Mouse (Mus musculus): ENCODE measurements around the gene Cntn1.

Cntn1 gene

DNA sequence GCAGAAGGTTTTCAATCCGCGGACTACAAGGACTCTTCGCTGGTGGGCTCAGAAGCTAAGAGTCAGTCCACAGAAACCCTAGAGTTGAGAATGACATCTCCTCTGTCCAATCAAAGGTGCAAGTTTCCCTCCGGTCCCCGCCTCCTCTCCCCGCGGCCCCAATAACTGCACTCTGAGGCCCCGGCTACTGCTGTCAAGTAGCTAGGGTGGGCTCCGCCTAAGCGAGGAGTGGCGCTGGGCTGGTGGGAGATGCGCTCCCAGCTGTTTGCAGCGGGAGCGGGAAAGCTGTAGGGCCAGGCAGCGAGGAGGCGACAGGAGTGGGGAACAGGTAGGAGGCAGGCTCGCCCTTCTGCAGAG is at the start of gene Cntn1:
Gene Cntn1 (plus strand): TSS at position 170 of the 357 bp plus-strand sequence.
- no peak for DNase-seq (ENCODE audit: low spot score)

DNA sequence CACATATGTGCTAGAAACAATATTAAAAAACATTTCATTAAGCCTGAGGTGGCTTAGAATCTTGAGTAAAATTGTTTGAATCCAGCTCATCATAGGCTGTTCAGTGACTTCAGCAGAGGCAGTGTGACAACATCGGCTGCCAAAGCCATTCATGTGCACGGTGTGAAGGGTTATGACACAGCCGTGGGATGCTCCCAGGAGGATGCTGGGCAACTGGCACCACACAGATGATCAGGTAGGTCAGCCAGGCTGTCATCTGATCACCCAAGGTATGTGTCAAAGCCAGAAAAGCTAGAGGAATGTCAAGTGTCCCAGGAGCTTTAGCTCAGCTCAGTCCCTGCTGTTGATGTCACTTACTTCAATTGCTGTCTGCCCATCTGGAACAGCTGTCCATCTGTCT is 49.5 kb upstream of the Cntn1 start:
- DNase-seq (ENCODE audit: low spot score): no peak

GRCm38 (mm10) chr15:92012165-92013083 is 38.5 kb upstream of the Cntn1 start:
- no peak for DNase-seq (ENCODE audit: low spot score)

DNA sequence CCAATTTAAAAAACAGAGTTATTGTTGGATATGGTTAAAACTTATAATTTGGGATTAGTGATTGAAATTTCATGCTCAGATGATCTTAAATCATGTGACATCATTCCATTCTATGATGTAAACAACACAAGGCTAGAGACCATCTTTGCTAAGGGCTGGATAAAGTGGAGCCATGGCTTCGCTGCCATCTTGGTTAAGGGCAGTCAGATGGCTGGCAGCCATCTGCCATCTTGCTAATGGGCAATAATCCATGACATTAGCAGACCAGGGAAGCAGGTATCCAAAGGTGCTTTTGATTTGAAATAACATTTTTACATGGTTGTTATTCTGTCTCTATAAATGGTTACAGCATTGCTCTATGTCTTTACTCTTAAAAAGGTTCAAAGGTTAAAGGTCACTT is 16.9 kb upstream of the Cntn1 start:
- no peak for DNase-seq (ENCODE audit: low spot score)

DNA sequence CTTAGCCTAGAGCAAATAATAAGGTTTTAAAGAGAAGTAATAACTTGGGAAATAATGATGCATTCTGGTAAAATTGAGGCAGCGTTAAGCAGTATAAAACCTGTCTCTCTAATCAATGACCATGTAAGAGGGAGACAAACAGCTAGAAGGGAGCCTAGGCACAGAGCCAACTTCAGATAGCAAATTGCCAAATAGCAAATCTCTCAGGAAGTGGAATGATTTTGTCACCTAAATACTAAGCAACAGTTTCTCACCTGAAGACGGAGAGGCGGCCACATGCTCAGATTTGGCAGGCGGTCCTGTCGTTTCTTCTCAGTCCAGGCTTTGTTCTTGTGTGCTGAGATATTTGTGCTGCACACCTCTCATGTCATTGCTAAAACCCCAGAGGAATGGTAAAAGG is 8.4 kb upstream of the Cntn1 start:
- no peak for DNase-seq (ENCODE audit: low spot score)

GRCm38 (mm10) chr15:92046042-92046441 is 4.9 kb upstream of the Cntn1 start:
- DNase-seq (ENCODE audit: low spot score): no peak

GRCm38 (mm10) chr15:92048031-92048430 is 2.9 kb upstream of the Cntn1 start:
- no peak for DNase-seq (ENCODE audit: low spot score)

GRCm38 (mm10) chr15:92048531-92048930 is 2.4 kb upstream of the Cntn1 start:
- no peak for DNase-seq (ENCODE audit: low spot score)

DNA sequence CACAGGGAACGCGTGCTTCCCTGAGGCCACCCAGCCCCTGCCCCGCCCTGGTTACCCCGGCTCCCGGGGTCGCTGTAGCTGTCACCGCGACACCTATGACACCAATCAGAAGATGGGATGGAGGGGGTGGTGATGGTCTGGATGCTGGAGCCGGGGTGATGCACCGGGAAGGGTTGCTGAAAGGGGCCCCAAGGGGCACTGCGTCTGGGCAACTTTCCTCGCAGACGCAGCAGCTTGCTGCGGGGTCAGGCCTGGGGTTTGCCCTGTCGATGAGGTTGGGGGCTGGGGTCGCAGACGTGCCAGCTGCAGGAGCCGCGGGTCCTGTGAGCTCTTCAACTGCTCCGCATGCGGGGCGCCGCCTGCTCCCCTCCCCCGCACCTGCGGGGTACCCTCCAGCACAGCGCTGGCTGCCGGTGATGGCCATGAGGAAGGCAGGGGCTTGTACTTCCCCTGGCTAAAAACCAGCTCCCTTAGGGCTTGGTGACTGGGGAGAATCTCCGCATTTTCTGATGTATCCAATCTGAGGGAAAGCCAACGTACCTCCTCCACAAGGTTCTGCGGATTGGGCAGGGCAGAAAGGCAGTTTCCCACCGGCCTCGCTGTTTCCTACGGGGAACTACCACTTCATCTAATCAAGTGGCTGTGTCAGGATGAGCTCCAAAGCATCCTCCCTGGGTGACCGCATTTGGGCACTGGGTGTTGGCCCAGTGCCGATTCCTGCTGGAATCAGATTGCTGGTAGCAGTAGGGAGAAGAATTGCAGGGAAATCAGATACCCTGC is 578 bp downstream of the Cntn1 start:
- no peak for DNase-seq (ENCODE audit: low spot score)

- no peak for DNase-seq (ENCODE audit: low spot score)
Measured at GRCm38 (mm10) chr15:92052133-92052463, 1.1 kb downstream of the Cntn1 start.

DNA sequence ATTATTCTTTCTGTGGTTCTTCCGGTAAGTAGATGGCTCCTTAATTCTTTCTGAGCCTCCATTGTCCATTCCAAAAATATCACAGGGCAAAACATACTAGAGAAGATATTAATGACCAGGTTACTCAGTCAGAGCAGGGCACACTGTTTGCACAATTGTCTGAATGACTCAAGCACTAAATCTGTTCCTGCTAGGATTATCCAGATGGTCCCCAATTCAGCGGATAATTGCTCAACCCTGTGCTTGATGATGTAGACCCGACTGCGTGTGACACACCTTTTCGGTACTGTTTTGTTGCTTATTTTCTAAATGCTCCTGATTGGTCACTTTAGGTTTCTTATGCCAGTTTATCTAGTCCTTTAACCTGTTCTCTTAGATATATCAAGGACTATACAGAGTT is 6.6 kb downstream of the Cntn1 start:
- no peak for DNase-seq (ENCODE audit: low spot score)

DNA sequence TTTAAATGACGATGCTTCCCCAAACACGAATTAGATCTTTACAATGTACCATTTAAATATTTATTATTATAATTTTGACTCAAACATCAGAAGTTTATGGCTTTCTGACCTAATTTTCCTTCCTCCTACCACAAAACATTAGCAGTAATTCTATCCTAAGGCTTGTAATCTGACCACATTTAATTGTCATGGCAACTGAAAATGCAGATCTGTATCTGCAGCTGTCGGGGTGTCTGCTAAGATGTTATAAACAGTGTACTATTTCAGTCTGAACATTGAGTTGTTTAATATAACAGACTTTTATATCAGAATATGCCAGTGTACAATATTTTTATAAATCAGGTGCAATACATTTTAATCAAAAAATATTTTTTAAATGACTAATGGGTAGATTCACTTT is 10.0 kb downstream of the Cntn1 start:
- no peak for DNase-seq (ENCODE audit: low spot score)

DNA sequence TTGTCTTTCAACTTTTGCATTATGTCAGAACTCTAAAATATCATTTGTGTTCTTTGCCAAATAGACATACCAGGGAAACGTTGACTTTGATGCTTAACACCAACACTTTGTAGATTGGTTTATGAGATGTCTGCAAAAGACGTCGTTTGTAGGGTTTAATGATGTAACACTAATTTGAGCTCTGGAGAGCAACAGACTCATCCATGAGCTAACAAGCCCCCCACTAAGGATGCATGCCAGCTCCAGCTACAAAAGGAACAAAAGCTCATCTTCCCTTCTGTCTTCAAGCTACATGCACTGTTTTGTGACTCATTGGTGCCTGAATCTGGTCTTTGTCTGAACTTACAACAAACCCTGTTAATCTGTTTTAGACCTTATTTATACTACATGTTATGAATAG is 28.5 kb downstream of the Cntn1 start:
- no peak for DNase-seq (ENCODE audit: low spot score)

DNA sequence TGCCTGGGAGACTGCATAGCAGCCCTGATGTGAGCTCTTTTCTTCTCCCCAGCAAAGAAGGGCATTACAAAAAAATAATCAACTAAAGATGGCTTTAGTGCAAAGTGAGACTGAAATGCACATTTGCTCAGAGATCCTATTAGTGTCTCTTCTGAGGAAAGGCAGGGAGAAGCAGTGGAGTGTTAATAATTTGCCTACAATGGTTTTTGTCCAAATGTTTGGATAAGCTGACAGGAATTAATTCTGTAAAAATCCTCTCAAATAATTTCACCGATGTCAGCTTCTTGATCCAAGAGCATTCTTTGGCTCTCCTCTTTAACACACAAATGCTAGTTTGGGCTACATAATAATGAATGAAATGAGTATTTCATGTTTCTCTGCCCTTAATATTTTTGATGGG is 34.9 kb downstream of the Cntn1 start:
- no peak for DNase-seq (ENCODE audit: low spot score)

- no peak for DNase-seq (ENCODE audit: low spot score)
Measured at GRCm38 (mm10) chr15:92087691-92088286, 36.8 kb downstream of the Cntn1 start.

DNA sequence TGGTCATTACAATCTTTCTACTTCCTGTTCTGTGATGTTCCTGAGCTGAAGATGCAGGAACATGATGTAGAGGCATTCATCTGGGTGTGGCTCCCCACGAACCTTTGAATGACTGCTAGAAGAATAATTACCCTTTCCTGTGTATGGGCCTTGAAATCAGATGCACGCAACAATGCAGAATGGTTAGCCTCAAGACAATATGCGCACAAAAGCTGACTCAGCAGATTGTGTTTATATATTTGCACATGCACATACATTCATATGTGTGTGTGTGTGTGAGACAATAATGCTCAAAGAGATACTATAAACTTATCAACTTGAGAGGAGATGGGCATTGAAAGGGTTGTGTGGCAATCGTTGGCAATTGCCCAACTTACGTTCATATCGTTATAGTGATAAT is 39.8 kb downstream of the Cntn1 start:
- no peak for DNase-seq (ENCODE audit: low spot score)

GRCm38 (mm10) chr15:92092041-92092440 is 41.1 kb downstream of the Cntn1 start:
- no peak for DNase-seq (ENCODE audit: low spot score)

DNA sequence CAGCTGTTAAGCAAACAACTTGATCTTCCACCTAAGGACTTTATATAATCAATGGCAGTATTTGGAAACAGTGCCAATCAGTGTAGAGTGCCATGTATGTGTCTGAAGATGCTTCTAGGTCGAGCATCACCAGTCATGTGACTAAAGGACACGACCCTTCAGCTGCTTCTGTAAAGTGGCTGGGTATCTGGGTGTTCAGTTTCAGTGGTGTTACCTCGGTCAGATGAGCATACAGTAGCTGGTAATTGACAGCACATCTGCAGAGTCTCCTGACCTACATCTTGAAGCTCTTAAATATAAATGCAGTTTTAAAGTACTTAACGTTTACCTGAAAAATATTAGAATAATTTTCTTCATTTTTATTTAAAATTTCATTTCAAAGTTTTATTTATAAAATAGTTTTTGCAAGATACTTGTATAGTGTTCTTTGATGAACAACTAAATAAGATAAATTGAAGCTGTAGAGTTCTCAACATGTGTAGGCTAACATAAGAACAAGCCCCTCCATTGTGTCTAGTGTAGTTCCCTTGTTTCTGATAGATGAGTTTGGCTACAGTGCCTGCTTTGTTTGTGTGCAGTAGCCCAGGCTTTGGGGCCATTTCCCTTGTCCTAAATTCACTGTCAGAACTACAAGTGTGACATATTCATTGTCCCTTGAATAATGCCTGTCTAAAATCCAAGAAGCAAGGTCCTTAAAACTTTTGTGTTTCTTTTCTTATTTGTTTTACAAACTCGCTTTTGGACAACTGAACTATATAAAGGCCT is 48.6 kb downstream of the Cntn1 start:
- DNase-seq (ENCODE audit: low spot score): no peak

DNA sequence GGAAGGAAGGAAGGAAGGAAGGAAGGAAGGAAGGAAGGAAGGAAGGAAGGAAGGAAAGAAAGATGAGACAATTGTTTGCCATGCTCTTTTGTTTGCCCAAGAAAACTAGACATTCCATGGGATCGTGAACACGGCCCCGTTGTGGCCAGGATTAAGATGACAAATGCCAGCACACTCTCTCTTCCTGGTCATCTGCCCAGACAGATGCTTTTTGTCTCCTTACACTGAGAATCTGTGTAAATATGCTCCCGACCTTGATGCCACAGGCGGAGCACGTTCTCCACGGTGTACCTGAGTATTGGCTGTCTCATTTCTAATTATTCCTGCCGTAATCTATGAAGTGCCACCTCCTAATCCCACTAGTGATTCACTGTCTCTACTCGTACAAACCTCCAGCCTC is 51.0 kb downstream of the Cntn1 start:
- no peak for DNase-seq (ENCODE audit: low spot score)

- DNase-seq (ENCODE audit: low spot score): no peak
Measured at GRCm38 (mm10) chr15:92112455-92112854, 61.5 kb downstream of the Cntn1 start.

DNA sequence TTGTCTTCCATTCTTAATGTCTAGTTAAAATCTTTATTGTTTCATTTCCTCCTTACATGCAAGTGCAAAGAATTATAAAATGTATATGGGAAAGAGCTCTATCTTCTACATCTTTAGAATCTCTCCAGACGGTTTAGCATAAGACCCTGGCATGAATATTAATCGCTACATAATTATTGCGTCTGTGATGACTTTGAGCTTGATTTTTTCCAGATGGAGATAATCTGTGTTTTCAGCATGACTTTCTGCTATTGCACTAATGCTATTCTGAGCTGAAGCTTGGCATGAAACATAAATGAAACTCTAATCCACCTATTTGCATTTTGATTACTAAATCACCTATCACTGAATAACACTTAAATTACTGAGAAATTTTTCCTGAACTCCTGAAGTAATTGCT is 82.0 kb downstream of the Cntn1 start:
- DNase-seq (ENCODE audit: low spot score): no peak

DNA sequence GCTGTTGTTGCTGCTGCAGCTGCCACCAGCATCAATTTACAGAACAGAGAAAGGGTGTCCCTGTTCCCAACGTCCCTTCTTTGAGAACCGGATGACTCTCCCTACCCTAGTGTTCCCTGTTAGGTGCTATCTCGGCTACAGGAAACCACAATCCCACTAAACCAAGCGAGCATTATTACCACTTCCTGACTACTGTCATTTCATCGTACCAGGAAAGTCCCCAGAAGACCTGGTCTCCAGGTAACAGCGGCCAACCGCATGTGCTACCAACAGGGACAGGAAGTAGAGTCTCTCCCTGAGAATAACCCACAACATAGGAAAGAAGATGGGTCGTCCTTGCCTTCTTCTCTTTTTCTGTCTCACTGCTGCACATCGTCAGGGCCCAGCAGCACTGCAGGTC is 83.3 kb downstream of the Cntn1 start:
- DNase-seq (ENCODE audit: low spot score): no peak

All from lung, postnatal 25 days (tissue).